Mouse (Mus musculus): ENCODE measurements around the gene Ndufa8.

DNA sequence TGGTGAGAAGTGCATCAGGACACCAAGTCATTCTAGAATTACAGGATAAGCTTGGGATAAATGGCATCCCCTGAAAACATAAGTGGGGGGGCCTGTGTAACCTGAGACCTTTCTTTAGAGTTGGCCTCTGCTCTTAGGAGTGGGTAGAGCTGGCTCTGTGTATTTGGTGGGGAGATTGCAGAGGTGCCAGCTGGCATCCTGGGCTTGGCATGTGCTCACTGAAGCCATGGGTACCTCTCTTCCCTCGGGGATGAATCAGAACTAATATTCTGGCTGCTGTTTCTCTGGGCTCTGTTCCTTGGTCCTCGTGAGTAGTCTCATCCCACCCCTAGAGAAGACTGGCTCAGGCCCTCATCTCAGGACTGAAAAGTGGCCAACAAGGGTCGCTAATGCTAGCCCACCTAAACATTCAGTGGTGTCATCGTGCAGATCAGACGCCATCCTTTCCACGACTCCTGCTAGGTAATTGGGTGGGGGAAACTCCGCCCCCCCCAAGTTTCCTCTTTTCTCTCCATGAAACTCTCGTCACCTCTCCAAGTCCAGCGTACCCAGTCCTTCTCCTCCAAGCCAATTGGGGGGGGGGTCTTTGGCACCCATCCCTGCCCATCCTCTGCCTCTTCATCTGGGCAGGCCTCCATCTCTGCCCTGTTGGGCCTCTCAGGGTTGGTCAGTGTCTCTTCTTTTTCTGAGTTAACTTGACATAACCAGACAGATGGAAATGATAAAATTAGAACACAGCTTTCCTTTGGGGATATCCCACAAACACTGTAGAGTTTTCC lies 33.8 kb upstream of the Ndufa8 start:
- no peak for TF ChIP-seq CTCF (IDR thresholded peaks at IDR 0.05; ENCODE audit: low read depth)
- no peak for TF ChIP-seq EP300 (IDR thresholded peaks at IDR 0.05; ENCODE audit: low read depth)
